Mouse (Mus musculus): ENCODE measurements around the gene Slc7a14. TPM values are rescaled to one million over a fixed set of nuclear protein-coding genes. Genes with fewer than 3 reads are reported as not detected.

The Slc7a14 gene
- polyA plus RNA-seq, 1 experiment from 2014 or later, result 0.43 TPM

DNA sequence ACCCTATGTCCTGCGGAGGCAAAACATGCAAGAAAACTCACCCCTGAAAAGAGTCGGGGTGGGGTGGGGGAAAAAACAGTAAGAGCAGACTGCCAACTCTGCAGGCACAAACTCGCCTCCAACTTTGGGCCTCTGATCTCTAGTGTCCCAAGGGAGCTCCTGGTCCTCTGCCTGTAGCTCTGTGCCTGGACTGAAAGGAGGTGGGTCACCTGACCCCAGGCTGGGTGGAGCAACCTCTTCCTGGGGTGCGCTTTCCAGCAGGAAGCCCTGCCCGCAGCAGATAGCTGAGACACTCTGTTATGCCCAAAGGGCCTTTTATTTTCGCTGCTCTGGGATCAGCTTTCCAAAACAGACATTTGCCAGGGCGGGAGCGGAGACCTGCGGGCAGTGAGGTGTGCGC is 92.7 kb downstream of the Slc7a14 start:
- 60% methylated on average over 10 of the region's 10 CpGs for WGBS
- no peaks in the 10 kb centered on the region for H3K9me3 ChIP-seq
- no peaks in the 10 kb centered on the region for H3K36me3 ChIP-seq
- peaks cover 5% of the 10 kb centered on the region; the same call in 1 of the 2 replicates for H3K4me1 ChIP-seq
- DNase-seq (ENCODE audit: low spot score), result no peak
- no peak overlapping the region for H3K4me3 ChIP-seq
- H3K27ac ChIP-seq, result no peak overlapping the region
- peaks cover 40% of the 10 kb centered on the region for H3K27me3 ChIP-seq (ENCODE audit: insufficient read depth, poor library complexity, severe bottlenecking)

- no peak for DNase-seq (ENCODE audit: low spot score)
- Histone ChIP-seq H3K4me1 (peaks cover 6% of the 10 kb centered on the region), H3K9me3 (no peaks in the 10 kb centered on the region), H3K27me3 (ENCODE audit: insufficient read depth, poor library complexity, severe bottlenecking) (peaks cover 59% of the 10 kb centered on the region), H3K4me3 (no peak overlapping the region), H3K36me3 (no peaks in the 10 kb centered on the region), H3K27ac (no peak overlapping the region)
- WGBS, result 35% methylated on average over 3 of the region's 3 CpGs
Measured at GRCm38 (mm10) chr3:31213802-31214201, 96.4 kb downstream of the Slc7a14 start.

- no peak overlapping the region for H3K27ac ChIP-seq
Measured at GRCm38 (mm10) chr3:31212205-31213038, 97.8 kb downstream of the Slc7a14 start.

GRCm38 (mm10) chr3:31209001-31209400 is 101.2 kb downstream of the Slc7a14 start:
- WGBS, result 16% methylated on average over 19 of the region's 19 CpGs
- DNase-seq (ENCODE audit: low spot score), result no peak
- Histone ChIP-seq H3K4me1 (peaks cover 12% of the 10 kb centered on the region), H3K27ac (0 out of 2 replicates have a peak overlapping the region, but pooled peaks have one; percentile 36), H3K4me3 (no peak overlapping the region), H3K36me3 (no peaks in the 10 kb centered on the region), H3K9me3 (no peaks in the 10 kb centered on the region), H3K27me3 (ENCODE audit: insufficient read depth, poor library complexity, severe bottlenecking) (peaks cover 37% of the 10 kb centered on the region)

More at GRCm38 (mm10) chr3:31212205-31213038, 97.8 kb downstream of the Slc7a14 start:
- Histone ChIP-seq H3K27me3 (ENCODE audit: insufficient read depth, poor library complexity, severe bottlenecking) (peaks cover 46% of the 10 kb centered on the region), H3K4me1 (peaks cover 12% of the 10 kb centered on the region), H3K9me3 (no peaks in the 10 kb centered on the region), H3K36me3 (no peaks in the 10 kb centered on the region), H3K4me3 (no peak overlapping the region)
- 62% methylated on average over 9 of the region's 9 CpGs for WGBS
- DNase-seq (ENCODE audit: low spot score), result no peak

GRCm38 (mm10) chr3:31208458-31208994 is 101.7 kb downstream of the Slc7a14 start:
- Histone ChIP-seq H3K27ac (0 out of 2 replicates have a peak overlapping the region, but pooled peaks have one; percentile 36), H3K36me3 (no peaks in the 10 kb centered on the region), H3K9me3 (no peaks in the 10 kb centered on the region), H3K27me3 (ENCODE audit: insufficient read depth, poor library complexity, severe bottlenecking) (peaks cover 34% of the 10 kb centered on the region), H3K4me3 (no peak overlapping the region), H3K4me1 (peaks cover 12% of the 10 kb centered on the region)
- WGBS, result 9% methylated on average over 6 of the region's 6 CpGs
- DNase-seq (ENCODE audit: low spot score), result no peak

DNA sequence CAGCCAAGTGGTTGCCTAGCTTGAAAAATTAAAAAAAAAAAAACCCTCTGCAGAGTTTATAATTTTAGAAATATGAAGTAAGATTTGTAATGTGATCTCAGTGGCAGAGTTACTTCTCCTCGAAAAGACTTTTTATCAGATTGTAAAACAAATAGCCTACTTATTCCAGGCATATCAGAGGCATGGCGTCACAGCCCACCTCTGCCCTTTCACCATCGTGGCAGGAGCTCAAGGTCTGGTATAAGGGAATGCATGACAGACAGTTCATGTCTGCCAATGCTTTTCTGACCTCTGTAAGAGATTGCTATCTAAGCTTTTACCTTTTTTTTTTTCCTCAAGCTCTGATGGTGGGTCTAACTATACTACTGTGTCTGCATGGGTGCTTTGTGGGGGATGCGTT is 102.1 kb downstream of the Slc7a14 start:
- WGBS, result 53% methylated on average over 4 of the region's 4 CpGs
- no peak for DNase-seq (ENCODE audit: low spot score)
- peaks cover 29% of the 10 kb centered on the region; the same call in 1 of the 2 replicates for H3K27me3 ChIP-seq (ENCODE audit: insufficient read depth, poor library complexity, severe bottlenecking)
- no peaks in the 10 kb centered on the region for H3K9me3 ChIP-seq
- no peak overlapping the region for H3K27ac ChIP-seq
- H3K36me3 ChIP-seq, result no peaks in the 10 kb centered on the region
- no peak overlapping the region for H3K4me3 ChIP-seq
- peaks cover 12% of the 10 kb centered on the region for H3K4me1 ChIP-seq

DNA sequence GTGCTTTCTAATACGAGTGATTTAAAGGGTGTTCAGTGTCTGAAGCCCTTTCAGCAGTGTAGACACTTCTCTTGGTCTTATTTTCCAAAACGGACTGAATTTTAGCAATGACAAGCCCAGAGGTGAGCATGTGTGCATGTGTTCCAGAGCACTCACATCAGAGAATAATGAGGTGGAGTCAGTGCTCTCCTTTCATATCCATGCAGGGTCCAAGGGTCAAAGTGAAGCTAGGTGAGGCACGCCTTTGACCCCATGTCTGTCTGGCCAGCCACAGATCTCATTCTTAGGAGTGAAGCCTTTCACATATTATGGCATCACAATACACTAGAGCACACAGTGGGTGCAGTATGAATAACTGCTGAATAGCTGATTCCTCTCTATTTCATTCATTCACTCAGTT is 105.0 kb downstream of the Slc7a14 start:
- H3K4me3 ChIP-seq, result no peak overlapping the region
- H3K36me3 ChIP-seq, result no peaks in the 10 kb centered on the region
- no peak for DNase-seq (ENCODE audit: low spot score)
- peaks cover 12% of the 10 kb centered on the region for H3K4me1 ChIP-seq
- WGBS, result 81% methylated on average over 3 of the region's 3 CpGs
- H3K9me3 ChIP-seq, result no peaks in the 10 kb centered on the region
- H3K27ac ChIP-seq, result no peak overlapping the region
- H3K27me3 ChIP-seq (ENCODE audit: insufficient read depth, poor library complexity, severe bottlenecking), result peaks cover 8% of the 10 kb centered on the region; the same call in 1 of the 2 replicates

DNA sequence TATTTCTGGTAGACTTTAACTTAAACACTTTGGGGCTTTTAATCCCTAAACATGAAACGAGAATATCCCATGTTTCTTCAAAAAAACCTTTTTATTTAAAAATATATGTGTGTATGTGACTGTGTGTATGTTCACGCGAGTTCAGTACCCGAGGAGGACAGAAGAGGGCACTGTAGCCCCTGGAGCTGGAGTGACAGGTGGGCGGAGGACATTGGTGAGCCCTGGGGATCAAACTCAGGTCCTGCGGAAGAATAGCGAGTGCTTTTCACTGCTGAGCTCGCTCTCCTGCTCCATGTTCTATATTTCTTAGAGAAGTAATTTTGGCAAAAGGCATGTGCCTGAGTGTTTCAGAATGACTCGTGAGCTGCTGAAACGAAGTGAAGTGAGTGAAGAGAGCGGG is 106.2 kb downstream of the Slc7a14 start:
- WGBS, result 88% methylated on average over 11 of the region's 11 CpGs
- Histone ChIP-seq H3K4me3 (no peak overlapping the region), H3K4me1 (peaks cover 8% of the 10 kb centered on the region), H3K9me3 (no peaks in the 10 kb centered on the region), H3K36me3 (no peaks in the 10 kb centered on the region), H3K27me3 (ENCODE audit: insufficient read depth, poor library complexity, severe bottlenecking) (no peaks in the 10 kb centered on the region), H3K27ac (no peak overlapping the region)
- DNase-seq (ENCODE audit: low spot score), result no peak

DNA sequence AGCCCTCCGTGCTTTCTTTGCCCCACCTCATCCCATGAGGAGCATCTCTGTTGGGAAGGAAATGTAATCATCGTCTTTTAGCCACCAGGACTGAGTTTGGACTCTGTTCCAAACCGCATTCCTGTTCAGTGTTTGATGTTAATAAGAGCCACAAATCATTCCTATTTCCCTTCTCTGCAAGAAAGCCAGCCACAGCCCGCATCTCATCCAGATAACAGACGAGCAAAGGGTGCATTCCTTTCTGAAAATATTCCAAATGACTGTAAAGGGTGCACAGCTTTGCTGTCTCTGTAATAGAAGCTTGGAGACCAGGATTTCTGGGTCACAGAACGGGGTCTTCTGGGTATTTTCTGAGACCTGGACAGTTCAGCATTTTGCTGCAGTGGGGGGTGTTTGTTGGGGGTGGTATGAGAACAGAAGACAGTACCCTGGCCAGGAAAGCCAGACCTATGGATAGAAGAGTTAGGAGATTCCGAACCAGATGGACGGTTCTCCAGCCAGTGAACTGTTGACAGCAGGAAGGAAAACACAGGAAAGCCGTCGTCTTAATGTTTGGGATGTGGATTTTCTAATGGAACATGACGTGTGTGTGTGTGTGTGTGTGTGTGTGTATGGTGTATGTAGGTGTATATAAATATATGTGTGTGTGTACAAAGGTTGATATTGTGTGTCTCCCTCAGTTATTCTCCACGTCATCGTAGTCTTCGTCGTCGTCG is 110.9 kb downstream of the Slc7a14 start:
- no peaks in the 10 kb centered on the region for H3K4me1 ChIP-seq
- no peaks in the 10 kb centered on the region for H3K9me3 ChIP-seq
- DNase-seq (ENCODE audit: low spot score), result no peak
- no peak overlapping the region for H3K27ac ChIP-seq
- H3K36me3 ChIP-seq, result no peaks in the 10 kb centered on the region
- no peaks in the 10 kb centered on the region for H3K27me3 ChIP-seq (ENCODE audit: insufficient read depth, poor library complexity, severe bottlenecking)
- no peak overlapping the region for H3K4me3 ChIP-seq
- 78% methylated on average over 17 of the region's 17 CpGs for WGBS

DNA sequence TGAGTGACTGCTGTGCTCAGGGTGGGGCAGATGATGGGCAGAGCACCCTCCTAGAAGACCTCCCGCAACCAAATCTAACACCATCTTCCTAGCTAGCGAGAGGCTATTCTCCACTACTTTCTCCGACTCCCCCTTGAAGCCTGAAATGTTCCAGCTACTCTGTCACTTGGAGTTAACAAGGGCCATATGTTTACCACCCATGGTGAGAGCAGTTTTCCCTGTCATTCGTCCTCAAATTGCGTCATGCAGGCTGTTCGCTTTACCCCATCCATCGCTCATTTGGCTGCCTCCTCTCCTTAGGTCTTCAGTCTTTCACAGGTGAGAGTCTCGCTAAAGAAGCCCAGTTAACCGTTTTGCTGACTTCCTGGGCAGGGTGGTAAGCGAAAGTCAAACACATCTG is 118.8 kb downstream of the Slc7a14 start:
- Histone ChIP-seq H3K4me1 (no peaks in the 10 kb centered on the region), H3K27ac (no peak overlapping the region), H3K36me3 (no peaks in the 10 kb centered on the region), H3K27me3 (ENCODE audit: insufficient read depth, poor library complexity, severe bottlenecking) (no peaks in the 10 kb centered on the region), H3K9me3 (0 out of 2 replicates have a peak, but pooled peaks cover 3% of the 10 kb centered on the region), H3K4me3 (no peak overlapping the region)
- DNase-seq (ENCODE audit: low spot score), result no peak
- 61% methylated on average over 10 of the region's 10 CpGs for WGBS

DNA sequence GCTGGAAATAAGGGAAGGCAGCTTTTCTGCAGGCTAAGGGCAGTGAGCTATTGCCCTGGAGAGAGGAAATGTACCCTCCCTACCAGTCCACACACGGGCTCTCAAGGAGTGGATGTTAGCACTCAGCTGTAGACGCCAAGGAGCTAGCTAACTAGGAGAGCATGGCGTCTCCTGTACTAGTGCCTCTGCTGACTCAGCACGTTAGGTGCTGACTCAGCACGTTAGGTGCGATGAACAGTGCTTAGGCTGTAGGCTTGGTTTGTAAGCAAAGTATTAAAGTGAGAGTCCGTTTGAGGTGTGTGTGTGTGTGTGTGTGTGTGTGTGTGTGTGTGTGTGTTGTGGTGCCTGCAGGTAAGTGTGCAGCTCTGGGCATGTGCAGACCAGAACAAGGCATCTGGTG is 119.8 kb downstream of the Slc7a14 start:
- Histone ChIP-seq H3K4me3 (no peak overlapping the region), H3K27me3 (ENCODE audit: insufficient read depth, poor library complexity, severe bottlenecking) (no peaks in the 10 kb centered on the region), H3K36me3 (no peaks in the 10 kb centered on the region), H3K27ac (no peak overlapping the region), H3K4me1 (no peaks in the 10 kb centered on the region), H3K9me3 (0 out of 2 replicates have a peak, but pooled peaks cover 3% of the 10 kb centered on the region)
- no peak for DNase-seq (ENCODE audit: low spot score)
- WGBS, result 89% methylated on average over 7 of the region's 7 CpGs

DNA sequence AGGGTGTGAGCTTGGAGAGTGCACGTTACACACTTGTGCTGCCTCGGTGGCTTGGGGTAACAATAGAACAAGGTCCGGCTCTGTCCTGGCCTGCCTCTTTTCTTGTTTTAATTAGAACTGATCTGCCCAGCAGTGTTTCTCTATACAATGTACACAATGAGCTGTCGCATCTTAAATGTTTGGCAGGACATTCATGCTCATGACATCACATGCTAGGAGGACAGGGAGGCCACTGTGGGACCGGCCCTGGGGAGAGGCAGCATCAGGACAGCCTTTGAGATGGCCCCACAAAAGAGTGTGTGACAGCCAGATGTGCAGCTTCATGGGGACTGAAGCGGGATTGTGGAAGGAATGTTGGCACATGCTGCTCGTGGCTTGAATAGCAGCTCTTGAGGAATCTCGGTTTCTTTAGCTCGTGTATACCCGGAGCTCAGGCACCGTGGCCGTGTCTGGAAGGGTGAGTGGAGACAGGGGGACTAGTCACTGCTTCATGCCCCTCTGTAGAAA is 143.8 kb downstream of the Slc7a14 start:
- Histone ChIP-seq H3K4me3 (no peak overlapping the region), H3K27me3 (ENCODE audit: insufficient read depth, poor library complexity, severe bottlenecking) (no peaks in the 10 kb centered on the region), H3K27ac (no peak overlapping the region), H3K4me1 (no peaks in the 10 kb centered on the region), H3K9me3 (no peaks in the 10 kb centered on the region), H3K36me3 (no peaks in the 10 kb centered on the region)
- DNase-seq (ENCODE audit: low spot score), result no peak
- 78% methylated on average over 12 of the region's 12 CpGs for WGBS

GRCm38 (mm10) chr3:31165803-31166202 is 144.4 kb downstream of the Slc7a14 start:
- Histone ChIP-seq H3K4me1 (no peaks in the 10 kb centered on the region), H3K27me3 (ENCODE audit: insufficient read depth, poor library complexity, severe bottlenecking) (no peaks in the 10 kb centered on the region), H3K36me3 (no peaks in the 10 kb centered on the region), H3K4me3 (no peak overlapping the region), H3K27ac (no peak overlapping the region), H3K9me3 (no peaks in the 10 kb centered on the region)
- DNase-seq (ENCODE audit: low spot score), result peak; percentile 43
- WGBS, result 74% methylated on average over 3 of the region's 3 CpGs

Data from heart, embryonic 10.5 days (tissue).